Mouse (Mus musculus) lung, embryonic 14.5 days (tissue): ENCODE data around the gene Faiml. TPM values are rescaled to one million over a fixed set of nuclear protein-coding genes. Genes with fewer than 3 reads are reported as not detected.

Experiments used
- ATAC-seq: fragments of 200-750 bp; cut with Nextera tagmentation; 2 replicates; pipeline ENCODE4 v1.8.0; 2017; ENCODE audit warnings: mild to moderate bottlenecking, moderate TSS enrichment, moderate library complexity; ENCODE audit not compliant: insufficient read depth
- DNase-seq: peaks from one replicate; pipeline ENCODE4 v3.0.0-alpha.2; 2015
- H3K27ac ChIP-seq: fragments of 300-500 bp; sonication (generic); 2 replicates; pipeline ENCODE4 v1.5.1; 2014; ENCODE audit warnings: low read depth, mild to moderate bottlenecking, moderate library complexity
- H3K27me3 ChIP-seq: fragments of 300-500 bp; sonication (generic); 2 replicates; pipeline ENCODE4 v1.6.1; 2014; ENCODE audit warnings: low read length, control low read depth; ENCODE audit not compliant: insufficient read depth
- H3K36me3 ChIP-seq: fragments of 300-500 bp; sonication (generic); 2 replicates; pipeline ENCODE4 v1.6.1; 2014; ENCODE audit warnings: control low read depth; ENCODE audit not compliant: insufficient read depth
- H3K4me1 ChIP-seq: fragments of 300-500 bp; sonication (generic); 2 replicates; pipeline ENCODE4 v1.6.1; 2014; ENCODE audit warnings: antibody characterized with exemption, control low read depth; ENCODE audit not compliant: insufficient read depth
- H3K4me2 ChIP-seq: fragments of 300-500 bp; sonication (generic); 2 replicates; pipeline ENCODE4 v1.6.1; 2014; ENCODE audit warnings: mild to moderate bottlenecking
- H3K4me3 ChIP-seq: fragments of 300-500 bp; sonication (generic); 2 replicates; pipeline ENCODE4 v1.5.1; 2014; ENCODE audit warnings: low read depth, low read length
- H3K9ac ChIP-seq: fragments of 300-500 bp; sonication (generic); 2 replicates; pipeline ENCODE4 v1.6.1; 2014
- H3K9me3 ChIP-seq: fragments of 300-500 bp; sonication (generic); 2 replicates; pipeline ENCODE4 v1.6.1; 2016; ENCODE audit warnings: low read depth, low read length, control low read depth
- CTCF ChIP-seq: IDR thresholded peaks from 2 replicates; pipeline ENCODE4 v1.5.1; 2016; ENCODE audit warnings: antibody characterized with exemption, low read depth
- whole genome bisulfite sequencing: fragments of 180-500 bp; shearing (Covaris S2); extraction: QIAGEN DNeasy Blood & Tissue Kit; methylation state at CpG from one replicate; pipeline ENCODE4 v1.1.7; 2014; 5-methylcytosine and 5-hydroxymethylcytosine counted together
- polyA plus RNA-seq: library from polyadenylated mRNA; unstranded; fragments of >200 nt; fragmentation: Nextera tagmentation; extraction: Ambion mirVana; gene quantifications from 2 replicates; pipeline ENCODE4 v1.2.1, GENCODE M21; 2014

Faiml gene
- polyA plus RNA-seq, 1 experiment from 2014 or later, result not detected

GRCm38 (mm10) chr9:99243190-99243894, 6.3 kb upstream of the Faiml start, which contains the start of gene Cep70:
Gene Cep70 (plus strand): TSS chr9:99243367.
- H3K4me1 ChIP-seq, result no peaks in the 10 kb centered on the region
- 0 out of 2 replicates have a peak, but pooled peaks cover 4% of the 10 kb centered on the region for H3K36me3 ChIP-seq
- H3K9me3 ChIP-seq, result no peaks in the 10 kb centered on the region
- H3K9ac ChIP-seq, result peak within 1 kb of the TSS; percentile 74
- DNase-seq (peak; percentile 98), ATAC-seq (peak; percentile 96)
- TF ChIP-seq CTCF, result no peak
- WGBS, result under 1% methylated on average over 66 of the region's 66 CpGs
- peak within 1 kb of the TSS; percentile 78 for H3K4me2 ChIP-seq
- no peaks in the 10 kb centered on the region for H3K27me3 ChIP-seq
- peak within 1 kb of the TSS; percentile 78 for H3K27ac ChIP-seq
- peak within 1 kb of the TSS; percentile 79 for H3K4me3 ChIP-seq

- no peaks in the 10 kb centered on the region for H3K4me1 ChIP-seq
- DNase-seq, result no peak
- H3K4me2 ChIP-seq, result peak overlapping the region; percentile 78
- 0 out of 2 replicates have a peak, but pooled peaks cover 4% of the 10 kb centered on the region for H3K36me3 ChIP-seq
- H3K27me3 ChIP-seq, result no peaks in the 10 kb centered on the region
- peak; percentile 76 for ATAC-seq
- peak overlapping the region; percentile 79 for H3K4me3 ChIP-seq
- WGBS, result 7% methylated on average over 17 of the region's 17 CpGs
- peak; percentile 31 for TF ChIP-seq CTCF
- H3K9me3 ChIP-seq, result no peaks in the 10 kb centered on the region
- peak overlapping the region; percentile 45; the same call in 1 of the 2 replicates for H3K9ac ChIP-seq
- no peak overlapping the region for H3K27ac ChIP-seq
Measured at GRCm38 (mm10) chr9:99242533-99243189, 5.6 kb upstream of the Faiml start.

- DNase-seq, result peak; percentile 89
- WGBS, result 2% methylated on average over 7 of the region's 7 CpGs
- H3K27ac ChIP-seq, result no peak overlapping the region
- TF ChIP-seq CTCF, result peak; percentile 94
- ATAC-seq, result no peak
- H3K4me1 ChIP-seq, result no peaks in the 10 kb centered on the region
- H3K4me3 ChIP-seq, result no peak overlapping the region
- 0 out of 2 replicates have a peak, but pooled peaks cover 4% of the 10 kb centered on the region for H3K36me3 ChIP-seq
- peak overlapping the region; percentile 78 for H3K4me2 ChIP-seq
- no peaks in the 10 kb centered on the region for H3K27me3 ChIP-seq
- no peak overlapping the region for H3K9ac ChIP-seq
- H3K9me3 ChIP-seq, result no peaks in the 10 kb centered on the region
Measured at GRCm38 (mm10) chr9:99242035-99242434, 5.0 kb upstream of the Faiml start.

GRCm38 (mm10) chr9:99240571-99240970, 3.5 kb upstream of the Faiml start:
- DNase-seq (no peak), ATAC-seq (no peak)
- Histone ChIP-seq H3K4me2 (no peak overlapping the region), H3K4me3 (no peak overlapping the region), H3K9ac (no peak overlapping the region), H3K27ac (no peak overlapping the region), H3K9me3 (no peaks in the 10 kb centered on the region), H3K36me3 (no peaks in the 10 kb centered on the region), H3K4me1 (no peaks in the 10 kb centered on the region), H3K27me3 (no peaks in the 10 kb centered on the region)
- no peak for TF ChIP-seq CTCF
- 65% methylated on average over 5 of the region's 5 CpGs for WGBS

- TF ChIP-seq CTCF, result no peak
- Histone ChIP-seq H3K27me3 (no peaks in the 10 kb centered on the region), H3K4me1 (no peaks in the 10 kb centered on the region), H3K9ac (no peak overlapping the region), H3K27ac (no peak overlapping the region), H3K36me3 (no peaks in the 10 kb centered on the region), H3K4me3 (no peak overlapping the region), H3K4me2 (no peak overlapping the region), H3K9me3 (no peaks in the 10 kb centered on the region)
- 61% methylated on average over 1 of the region's 1 CpGs for WGBS
- DNase-seq (no peak), ATAC-seq (no peak)
Measured at GRCm38 (mm10) chr9:99239256-99239655, 2.2 kb upstream of the Faiml start.

- Histone ChIP-seq H3K9ac (no peak overlapping the region), H3K9me3 (no peaks in the 10 kb centered on the region), H3K36me3 (no peaks in the 10 kb centered on the region), H3K4me2 (no peak overlapping the region), H3K4me1 (no peaks in the 10 kb centered on the region), H3K27me3 (no peaks in the 10 kb centered on the region), H3K4me3 (no peak overlapping the region), H3K27ac (no peak overlapping the region)
- no peak for ATAC-seq
- WGBS, result 80% methylated on average over 10 of the region's 10 CpGs
- no peak for DNase-seq
- TF ChIP-seq CTCF, result no peak
Measured at GRCm38 (mm10) chr9:99238276-99238675, 1.2 kb upstream of the Faiml start.

- 78% methylated on average over 14 of the region's 14 CpGs for WGBS
- TF ChIP-seq CTCF, result no peak
- H3K4me1 ChIP-seq, result no peaks in the 10 kb centered on the region
- no peak for DNase-seq
- H3K4me3 ChIP-seq, result no peak overlapping the region
- H3K9me3 ChIP-seq, result no peaks in the 10 kb centered on the region
- H3K9ac ChIP-seq, result no peak overlapping the region
- no peaks in the 10 kb centered on the region for H3K36me3 ChIP-seq
- H3K27ac ChIP-seq, result no peak overlapping the region
- ATAC-seq, result no peak
- no peaks in the 10 kb centered on the region for H3K27me3 ChIP-seq
- no peak overlapping the region for H3K4me2 ChIP-seq
Measured at GRCm38 (mm10) chr9:99229450-99229849, 7.6 kb downstream of the Faiml start.
